Mouse (Mus musculus): ENCODE results near the gene Cpne1.

- no peak for TF ChIP-seq CTCF (IDR thresholded peaks at IDR 0.05; ENCODE audit: low read depth, low read length)
- TF ChIP-seq POLR2A (IDR thresholded peaks at IDR 0.05; ENCODE audit: borderline replicate concordance, low read depth, low read length), result no peak
Observed at GRCm38 (mm10) chr2:156052816-156053215, 58.9 kb downstream of the Cpne1 start, which contains the start of gene Fer1l4.
